Mouse (Mus musculus) MEL (cell line): ENCODE measurements around the gene Col5a3. TPM values are rescaled to one million over a fixed set of nuclear protein-coding genes. Genes with fewer than 3 reads are reported as not detected.

ENCODE experiments used
- DNase-seq: peaks from one replicate; pipeline ENCODE4 v3.0.0; 2011; ENCODE audit warnings: low read depth, low spot score
- H3K27ac ChIP-seq: 2 replicates; pipeline ENCODE4 v1.5.1; 2012; ENCODE audit warnings: low read depth, mild to moderate bottlenecking, control low read depth, low read length, moderate library complexity; ENCODE audit not compliant: control insufficient read depth
- H3K27me3 ChIP-seq, 2 experiments: fragments of 150-350 bp in 1 of 2; sonication (generic) in 1 of 2; 2 replicates each; pipeline ENCODE4 v1.6.1; 2012; ENCODE audit warnings: low read length in 2 of 2, mild to moderate bottlenecking in 2 of 2, improper control_type of control experiment in 1 of 2, moderate library complexity in 1 of 2; ENCODE audit not compliant: insufficient read depth in 2 of 2, control insufficient read depth in 1 of 2
- H3K36me3 ChIP-seq, 2 experiments: 2 replicates each; pipeline ENCODE4 v1.6.1; 2012 to 2014; ENCODE audit warnings: low read length in 2 of 2, improper control_type of control experiment in 1 of 2, inconsistent platforms in 1 of 2, mild to moderate bottlenecking in 1 of 2; ENCODE audit not compliant: insufficient read depth in 2 of 2, control insufficient read depth in 1 of 2
- H3K4me1 ChIP-seq, 2 experiments: fragments of 150-350 bp in 1 of 2; sonication (generic) in 1 of 2; 2 replicates each; pipeline ENCODE4 v1.6.1; 2012; ENCODE audit warnings: low read length in 2 of 2, improper control_type of control experiment in 1 of 2, mild to moderate bottlenecking in 1 of 2; ENCODE audit not compliant: insufficient read depth in 2 of 2, control insufficient read depth in 1 of 2
- H3K4me3 ChIP-seq, 2 experiments: fragments of 150-350 bp in 1 of 2; sonication (generic) in 1 of 2; 2 replicates each; pipeline ENCODE4 v1.5.1; 2012; ENCODE audit warnings: low read depth in 2 of 2, low read length in 2 of 2, mild to moderate bottlenecking in 2 of 2, moderate library complexity in 2 of 2, control low read depth in 1 of 2, improper control_type of control experiment in 1 of 2; ENCODE audit not compliant: control insufficient read depth in 1 of 2, insufficient read depth in 1 of 2
- H3K79me2 ChIP-seq: 2 replicates; pipeline ENCODE4 v1.6.1; 2012; ENCODE audit warnings: mild to moderate bottlenecking, low read length, moderate library complexity; ENCODE audit not compliant: control insufficient read depth, poor library complexity, insufficient read depth
- H3K9ac ChIP-seq: 2 replicates; pipeline ENCODE4 v1.6.1; 2012; ENCODE audit warnings: low read depth, mild to moderate bottlenecking, control low read depth, low read length, moderate library complexity; ENCODE audit not compliant: control insufficient read depth, poor library complexity, severe bottlenecking
- H3K9me3 ChIP-seq: fragments of 150-350 bp; sonication (generic); replicated peaks from 2 replicates; pipeline ENCODE4 v1.6.1; 2012; ENCODE audit warnings: mild to moderate bottlenecking, low read length, improper control_type of control experiment, moderate library complexity; ENCODE audit not compliant: insufficient read depth
- BHLHE40 ChIP-seq: IDR thresholded peaks from 2 replicates; pipeline ENCODE4 v1.6.1; 2012; ENCODE audit warnings: low read depth, mild to moderate bottlenecking, inconsistent platforms, low read length, improper control_type of control experiment, borderline replicate concordance
- CTCF ChIP-seq, 3 experiments: IDR thresholded peaks in 2 of 3; conservative IDR thresholded peaks in 1 of 3; 2 replicates each; pipeline ENCODE4 v1.5.1; 2011 to 2012; ENCODE audit warnings: low read length in 3 of 3, low read depth in 2 of 3, mild to moderate bottlenecking in 2 of 3, improper control_type of control experiment in 1 of 3, inconsistent platforms in 1 of 3, mixed read lengths in 1 of 3, moderate library complexity in 1 of 3; ENCODE audit not compliant: control insufficient read depth in 1 of 3, insufficient read depth in 1 of 3, poor library complexity in 1 of 3, severe bottlenecking in 1 of 3
- E2F4 ChIP-seq: IDR thresholded peaks from 2 replicates; pipeline ENCODE4 v1.6.1; 2011; ENCODE audit warnings: low read depth, low read length, improper control_type of control experiment, borderline replicate concordance
- ELF1 ChIP-seq: IDR thresholded peaks from 2 replicates; pipeline ENCODE4 v1.6.1; 2014; ENCODE audit warnings: low read depth, mild to moderate bottlenecking, inconsistent platforms, low read length, improper control_type of control experiment, moderate library complexity
- KAT2A ChIP-seq: conservative IDR thresholded peaks from 2 replicates; pipeline ENCODE4 v1.6.1; 2012; ENCODE audit warnings: low read depth, low read length, improper control_type of control experiment, inconsistent platforms
- MEF2A ChIP-seq: IDR thresholded peaks from 2 replicates; pipeline ENCODE4 v1.6.1; 2014; ENCODE audit warnings: low read depth, mild to moderate bottlenecking, inconsistent platforms, low read length, improper control_type of control experiment; ENCODE audit not compliant: poor library complexity, insufficient replicate concordance, severe bottlenecking; ENCODE audit errors: extremely low read depth
- MYC ChIP-seq: IDR thresholded peaks from 2 replicates; pipeline ENCODE4 v1.6.1; 2011; ENCODE audit warnings: low read depth, mild to moderate bottlenecking, low read length, improper control_type of control experiment, moderate library complexity
- POLR2A ChIP-seq, 2 experiments: IDR thresholded peaks; 2 replicates each; pipeline ENCODE4 v1.6.1; 2011 to 2012; ENCODE audit warnings: low read length in 2 of 2, mild to moderate bottlenecking in 2 of 2, control low read depth in 1 of 2, improper control_type of control experiment in 1 of 2, low read depth in 1 of 2, moderate library complexity in 1 of 2; ENCODE audit not compliant: control insufficient read depth in 1 of 2, insufficient read depth in 1 of 2, poor library complexity in 1 of 2
- POLR2AphosphoS5 ChIP-seq: IDR thresholded peaks from 2 replicates; pipeline ENCODE4 v1.6.1; 2012; ENCODE audit warnings: low read depth, borderline replicate concordance, mild to moderate bottlenecking, inconsistent platforms, low read length, moderate library complexity, mixed read lengths
- RAD21 ChIP-seq: IDR thresholded peaks from 2 replicates; pipeline ENCODE4 v1.6.1; 2011; ENCODE audit warnings: mild to moderate bottlenecking, low read depth, low read length, improper control_type of control experiment
- SIN3A ChIP-seq: IDR thresholded peaks from 2 replicates; pipeline ENCODE4 v1.6.1; 2012; ENCODE audit warnings: low read length, improper control_type of control experiment, inconsistent platforms
- SMC3 ChIP-seq: IDR thresholded peaks from 2 replicates; pipeline ENCODE4 v1.6.1; 2011; ENCODE audit warnings: low read depth, low read length, improper control_type of control experiment
- TAL1 ChIP-seq: IDR thresholded peaks from 2 replicates; pipeline ENCODE4 v1.6.1; 2012; ENCODE audit warnings: mild to moderate bottlenecking, inconsistent platforms, low read length, moderate library complexity, mixed read lengths
- TBP ChIP-seq: IDR thresholded peaks from 2 replicates; pipeline ENCODE4 v1.8.0; 2011; ENCODE audit warnings: low read depth, low read length, improper control_type of control experiment
- TCF12 ChIP-seq: IDR thresholded peaks from 2 replicates; pipeline ENCODE4 v1.6.1; 2014; ENCODE audit warnings: low read depth, mild to moderate bottlenecking, inconsistent platforms, low read length, improper control_type of control experiment, moderate library complexity
- ZC3H11A ChIP-seq: IDR thresholded peaks from 2 replicates; pipeline ENCODE4 v1.6.1; 2012; ENCODE audit warnings: low read depth, mild to moderate bottlenecking, inconsistent platforms, low read length, improper control_type of control experiment
- ZKSCAN1 ChIP-seq: IDR thresholded peaks from 2 replicates; pipeline ENCODE4 v1.6.1; 2012; ENCODE audit warnings: low read depth, mild to moderate bottlenecking, inconsistent platforms, low read length, improper control_type of control experiment, moderate library complexity
- polyA plus RNA-seq, 2 experiments: library from polyadenylated mRNA; stranded (reverse) in 1 of 2; unstranded in 1 of 2; fragments of >175 nt in 1 of 2; fragments of >200 nt in 1 of 2; gene quantifications; 2 replicates each; pipeline versions ENCODE4 v1.2.1 to v1.2.4; 2012; ENCODE audit warnings: low replicate concordance in 2 of 2, low read depth in 1 of 2; ENCODE audit not compliant: insufficient read length in 2 of 2, insufficient read depth in 1 of 2, missing spikeins in 1 of 2
- total RNA-seq: library from RNA; depleted of rRNA; stranded (reverse); fragments of 300-350 nt; gene quantifications from 2 replicates; pipeline ENCODE4 v1.2.3, GENCODE M21; 2012

Col5a3 gene
- total and polyA plus RNA-seq, 3 experiments = 0.08 to 0.53 TPM; not detected in 1

- Histone ChIP-seq H3K4me3 (no peak overlapping the region), H3K36me3 (no peaks in the 10 kb centered on the region), H3K9ac (no peak overlapping the region), H3K27ac (no peak overlapping the region), H3K4me1 (no peaks in the 10 kb centered on the region), H3K9me3 (no peaks in the 10 kb centered on the region), H3K79me2 (no peaks in the 10 kb centered on the region), H3K27me3 (peaks cover 13 to 24% of the 10 kb centered on the region in 2 experiments)
- TF ChIP-seq RAD21 = no peak
- no peak for TF ChIP-seq E2F4
- no peak for TF ChIP-seq MYC
- TF ChIP-seq MEF2A = no peak
- no peak for TF ChIP-seq POLR2A (IDR thresholded peaks at IDR 0.05; ENCODE audit: control insufficient read depth in 1 of 2, insufficient read depth in 1 of 2, low read depth in 1 of 2, low read length in 2 of 2, poor library complexity in 1 of 2)
- TF ChIP-seq ZC3H11A = no peak
- no peak for TF ChIP-seq POLR2AphosphoS5
- TF ChIP-seq KAT2A = no peak
- no peak for TF ChIP-seq SMC3
- TF ChIP-seq ZKSCAN1 = no peak
- TF ChIP-seq TAL1 = no peak
- DNase-seq = no peak
These were observed 80.2 kb downstream of the Col5a3 start for GRCm38 (mm10) chr9:20734692-20735091.

DNA sequence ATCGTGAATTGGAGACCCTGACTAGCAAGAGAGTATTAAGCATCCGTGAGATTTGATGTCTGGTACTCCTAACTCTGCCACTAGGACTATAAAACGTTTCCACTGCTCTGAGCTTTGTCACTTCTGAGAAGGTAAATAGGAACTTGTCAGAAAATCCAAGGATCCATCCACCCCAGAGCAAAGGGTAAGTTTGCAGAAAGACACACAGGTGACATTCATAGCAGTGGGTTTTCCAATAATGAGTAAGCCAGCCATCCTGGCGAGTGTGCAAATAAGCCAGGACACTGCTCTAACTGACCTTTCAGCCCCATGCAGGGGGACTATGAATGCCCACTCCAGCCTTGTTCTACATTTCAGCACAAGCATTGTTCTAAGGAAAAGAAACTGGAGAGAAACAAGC is 83.1 kb downstream of the Col5a3 start:
- Histone ChIP-seq H3K27me3 (peaks cover 16 to 31% of the 10 kb centered on the region in 2 experiments), H3K36me3 (peaks cover 0 to 3% of the 10 kb centered on the region in 2 experiments; a peak in 1 of 4 replicates), H3K4me1 (peaks cover 3 to 4% of the 10 kb centered on the region in 2 experiments; a peak in 2 of 4 replicates), H3K4me3 (no peak overlapping the region), H3K9me3 (no peaks in the 10 kb centered on the region), H3K27ac (no peak overlapping the region), H3K9ac (no peak overlapping the region), H3K79me2 (no peaks in the 10 kb centered on the region)
- TF ChIP-seq TAL1 (no peak), SIN3A (no peak), BHLHE40 (no peak), MYC (no peak), KAT2A (no peak), ELF1 (no peak), CTCF (IDR thresholded peaks at IDR 0.05 in 2 of 3, conservative IDR thresholded peaks at IDR 0.05 in 1 of 3; ENCODE audit: control insufficient read depth in 1 of 3, insufficient read depth in 1 of 3, low read depth in 2 of 3, low read length in 3 of 3, poor library complexity in 1 of 3, severe bottlenecking in 1 of 3) (no peak), ZC3H11A (no peak), TBP (no peak), TCF12 (no peak), POLR2A (IDR thresholded peaks at IDR 0.05; ENCODE audit: control insufficient read depth in 1 of 2, insufficient read depth in 1 of 2, low read depth in 1 of 2, low read length in 2 of 2, poor library complexity in 1 of 2) (no peak)
- DNase-seq = no peak
